Mouse (Mus musculus): ENCODE measurements around the gene Lias.

Lias gene

GRCm38 (mm10) chr5:65390648-65391644 lies at the start of gene Lias, which contains the start of gene Rpl9:
TSS of gene Lias (plus strand) at chr5:65391497.
TSS of gene Rpl9 (minus strand) at chr5:65391444.
- DNase-seq (ENCODE audit: low read depth, low spot score): peak; percentile 98

GRCm38 (mm10) chr5:65348168-65348567 lies 43.1 kb upstream of the Lias start, which contains the start of gene Klb:
TSS of gene Klb (plus strand) at chr5:65348314.
- DNase-seq (ENCODE audit: low read depth, low spot score): no peak

GRCm38 (mm10) chr5:65350508-65350907 lies 40.8 kb upstream of the Lias start:
- no peak for DNase-seq (ENCODE audit: low read depth, low spot score)

- no peak for DNase-seq (ENCODE audit: low read depth, low spot score)
Observed at GRCm38 (mm10) chr5:65354097-65354496, 37.2 kb upstream of the Lias start.

- no peak for DNase-seq (ENCODE audit: low read depth, low spot score)
Observed at GRCm38 (mm10) chr5:65354985-65355384, 36.3 kb upstream of the Lias start.

- no peak for DNase-seq (ENCODE audit: low read depth, low spot score)
Observed at GRCm38 (mm10) chr5:65356851-65357250, 34.4 kb upstream of the Lias start.

GRCm38 (mm10) chr5:65357771-65358170 lies 33.5 kb upstream of the Lias start:
- DNase-seq (ENCODE audit: low read depth, low spot score): no peak

- no peak for DNase-seq (ENCODE audit: low read depth, low spot score)
Observed at GRCm38 (mm10) chr5:65367837-65368236, 23.5 kb upstream of the Lias start.

- DNase-seq (ENCODE audit: low read depth, low spot score): no peak
Observed at GRCm38 (mm10) chr5:65371551-65371950, 19.7 kb upstream of the Lias start.

GRCm38 (mm10) chr5:65374746-65375145 lies 16.6 kb upstream of the Lias start:
- DNase-seq (ENCODE audit: low read depth, low spot score): no peak

GRCm38 (mm10) chr5:65385704-65386103 lies 5.6 kb upstream of the Lias start:
- DNase-seq (ENCODE audit: low read depth, low spot score): no peak

- DNase-seq (ENCODE audit: low read depth, low spot score): no peak
Observed at GRCm38 (mm10) chr5:65387008-65387867, 4.1 kb upstream of the Lias start.

GRCm38 (mm10) chr5:65391753-65392152 lies 456 bp downstream of the Lias start:
- DNase-seq (ENCODE audit: low read depth, low spot score): no peak

- DNase-seq (ENCODE audit: low read depth, low spot score): no peak
Observed at GRCm38 (mm10) chr5:65394425-65394824, 3.1 kb downstream of the Lias start.

- peak; percentile 78 for DNase-seq (ENCODE audit: low read depth, low spot score)
Observed at GRCm38 (mm10) chr5:65401251-65401994, 10.1 kb downstream of the Lias start.

- no peak for DNase-seq (ENCODE audit: low read depth, low spot score)
Observed at GRCm38 (mm10) chr5:65407989-65408388, 16.7 kb downstream of the Lias start.

- no peak for DNase-seq (ENCODE audit: low read depth, low spot score)
Observed at GRCm38 (mm10) chr5:65415653-65416458, 24.6 kb downstream of the Lias start.

GRCm38 (mm10) chr5:65419136-65419535 lies 27.8 kb downstream of the Lias start:
- no peak for DNase-seq (ENCODE audit: low read depth, low spot score)

- DNase-seq (ENCODE audit: low read depth, low spot score): no peak
Observed at GRCm38 (mm10) chr5:65420822-65421221, 29.5 kb downstream of the Lias start.

GRCm38 (mm10) chr5:65422803-65423202 lies 31.5 kb downstream of the Lias start:
- DNase-seq (ENCODE audit: low read depth, low spot score): no peak

GRCm38 (mm10) chr5:65424215-65424614 lies 32.9 kb downstream of the Lias start:
- DNase-seq (ENCODE audit: low read depth, low spot score): no peak

All from skeletal muscle tissue, adult 2 months (tissue).